Mouse (Mus musculus): ENCODE data around the gene Vac14. TPM values are rescaled to one million over a fixed set of nuclear protein-coding genes. Genes with fewer than 3 reads are reported as not detected.

Vac14 gene
- polyA plus RNA-seq, 1 experiment from 2014 or later, result 25.2 TPM

DNA sequence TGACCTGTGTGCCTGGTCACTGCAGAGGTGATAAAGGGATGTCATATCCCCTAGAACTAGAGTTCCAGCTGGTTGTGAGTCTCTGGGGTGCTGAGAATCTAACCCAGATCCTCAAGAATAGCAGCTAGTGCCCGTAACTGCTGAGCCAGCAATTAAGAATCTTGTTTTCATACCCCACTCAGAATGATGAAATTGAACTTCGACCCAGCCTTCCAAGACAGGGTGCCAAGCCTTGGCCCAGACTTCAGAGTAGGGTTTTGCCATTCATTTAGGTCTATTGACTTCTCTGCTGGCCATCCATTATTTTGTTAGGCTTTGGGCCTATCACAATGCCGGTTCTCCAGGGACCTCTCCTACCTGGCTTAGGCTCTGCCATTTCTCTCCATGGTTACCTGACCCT lies 15.4 kb downstream of the Vac14 start:
- peaks cover 48% of the 10 kb centered on the region for H3K36me3 ChIP-seq (ENCODE audit: insufficient read depth)

DNA sequence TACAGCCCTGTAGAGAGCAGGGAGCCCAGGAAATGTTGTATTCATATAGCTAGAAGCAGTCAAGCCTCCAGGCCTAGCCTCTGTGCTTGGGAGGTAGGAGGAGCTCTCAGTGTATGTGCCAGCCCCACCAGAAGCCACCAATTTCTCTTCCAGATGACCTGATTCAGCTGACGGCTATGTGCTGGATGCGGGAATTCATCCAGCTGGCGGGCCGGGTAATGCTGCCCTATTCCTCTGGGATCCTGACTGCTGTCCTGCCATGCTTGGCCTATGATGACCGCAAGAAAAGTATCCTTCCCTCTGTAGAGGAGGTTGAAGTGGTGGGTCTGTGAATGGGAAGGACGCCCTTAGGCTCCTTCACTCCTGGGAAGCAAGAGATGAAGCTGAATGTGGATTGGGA lies 17.8 kb downstream of the Vac14 start:
- H3K36me3 ChIP-seq (ENCODE audit: insufficient read depth), result peaks cover 48% of the 10 kb centered on the region
- H3K4me1 ChIP-seq (ENCODE audit: insufficient read depth), result no peaks in the 10 kb centered on the region
- no peak for TF ChIP-seq CTCF (IDR thresholded peaks at IDR 0.05; ENCODE audit: low read depth)
- H3K4me3 ChIP-seq (ENCODE audit: low read depth, low read length), result no peak overlapping the region
- WGBS, result 86% methylated on average over 6 of the region's 6 CpGs
- no peak for DNase-seq
- H3K9me3 ChIP-seq (ENCODE audit: low read depth, low read length), result no peaks in the 10 kb centered on the region
- no peaks in the 10 kb centered on the region for H3K27me3 ChIP-seq (ENCODE audit: insufficient read depth, low read length)
- ATAC-seq (ENCODE audit: insufficient read depth), result no peak
- no peak overlapping the region for H3K4me2 ChIP-seq
- no peak overlapping the region for H3K9ac ChIP-seq
- no peak overlapping the region for H3K27ac ChIP-seq (ENCODE audit: low read depth)

More for the DNA sequence above, 15.4 kb downstream of the Vac14 start:
- 91% methylated on average over 3 of the region's 3 CpGs for WGBS
- Histone ChIP-seq H3K9me3 (ENCODE audit: low read depth, low read length) (no peaks in the 10 kb centered on the region), H3K4me2 (no peak overlapping the region), H3K27me3 (ENCODE audit: insufficient read depth, low read length) (no peaks in the 10 kb centered on the region), H3K4me1 (ENCODE audit: insufficient read depth) (no peaks in the 10 kb centered on the region), H3K27ac (ENCODE audit: low read depth) (no peak overlapping the region), H3K4me3 (ENCODE audit: low read depth, low read length) (no peak overlapping the region), H3K9ac (no peak overlapping the region)
- DNase-seq, result no peak
- ATAC-seq (ENCODE audit: insufficient read depth), result no peak
- no peak for TF ChIP-seq CTCF (IDR thresholded peaks at IDR 0.05; ENCODE audit: low read depth)

DNA sequence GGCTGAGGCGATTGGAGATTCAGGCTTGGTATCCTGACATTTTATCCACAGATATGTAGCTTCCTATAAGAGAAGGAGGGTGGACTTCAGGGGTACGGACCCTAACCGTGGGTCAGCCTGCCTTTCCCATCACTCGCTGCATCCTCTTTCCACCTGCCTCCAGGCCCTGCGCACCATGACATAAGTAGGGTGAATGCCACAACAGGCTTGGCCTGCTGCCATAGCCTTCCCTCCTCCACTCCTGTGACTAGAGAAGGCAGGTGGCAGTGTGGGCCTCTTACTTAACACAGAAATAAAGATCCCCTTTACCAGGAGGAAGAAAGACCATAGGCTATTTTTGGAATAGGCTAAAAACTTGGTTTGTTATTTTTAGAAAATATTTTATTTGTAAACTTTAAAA lies 23.9 kb downstream of the Vac14 start:
- WGBS, result 92% methylated on average over 5 of the region's 5 CpGs
- Histone ChIP-seq H3K9ac (no peak overlapping the region), H3K4me3 (ENCODE audit: low read depth, low read length) (no peak overlapping the region), H3K27me3 (ENCODE audit: insufficient read depth, low read length) (no peaks in the 10 kb centered on the region), H3K27ac (ENCODE audit: low read depth) (no peak overlapping the region), H3K4me2 (no peak overlapping the region), H3K4me1 (ENCODE audit: insufficient read depth) (no peaks in the 10 kb centered on the region), H3K36me3 (ENCODE audit: insufficient read depth) (peaks cover 24% of the 10 kb centered on the region; the same call in 1 of the 2 replicates), H3K9me3 (ENCODE audit: low read depth, low read length) (no peaks in the 10 kb centered on the region)
- no peak for TF ChIP-seq CTCF (IDR thresholded peaks at IDR 0.05; ENCODE audit: low read depth)
- no peak for ATAC-seq (ENCODE audit: insufficient read depth)
- DNase-seq, result no peak

DNA sequence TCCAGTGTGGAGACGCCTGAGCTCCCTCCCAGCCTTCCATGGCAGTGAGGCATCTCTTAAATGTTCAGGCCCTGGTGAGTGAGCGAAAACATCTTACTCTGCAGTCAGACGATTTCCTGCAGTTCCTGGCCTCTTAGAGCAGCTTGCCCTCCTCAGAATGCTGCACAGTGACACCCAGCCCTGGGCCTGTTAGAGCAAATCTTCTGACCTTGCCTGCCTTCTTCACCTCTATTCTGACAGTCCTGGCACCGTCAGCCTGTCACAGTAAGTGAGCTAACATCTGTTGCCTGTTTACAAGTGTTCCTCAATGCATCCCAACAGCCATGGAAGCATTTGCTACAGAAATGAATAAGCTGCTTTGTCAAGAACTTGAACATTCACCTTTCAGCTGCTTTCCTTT lies 24.8 kb downstream of the Vac14 start:
- no peaks in the 10 kb centered on the region for H3K9me3 ChIP-seq (ENCODE audit: low read depth, low read length)
- H3K4me2 ChIP-seq, result no peak overlapping the region
- TF ChIP-seq CTCF (IDR thresholded peaks at IDR 0.05; ENCODE audit: low read depth), result no peak
- H3K27ac ChIP-seq (ENCODE audit: low read depth), result no peak overlapping the region; the same call in 1 of the 2 replicates
- DNase-seq (peak; percentile 75), ATAC-seq (ENCODE audit: insufficient read depth) (peak; percentile 82)
- no peak overlapping the region for H3K4me3 ChIP-seq (ENCODE audit: low read depth, low read length)
- H3K36me3 ChIP-seq (ENCODE audit: insufficient read depth), result peaks cover 21% of the 10 kb centered on the region; the same call in 1 of the 2 replicates
- no peak overlapping the region for H3K9ac ChIP-seq
- WGBS, result 45% methylated on average over 4 of the region's 4 CpGs
- no peaks in the 10 kb centered on the region for H3K27me3 ChIP-seq (ENCODE audit: insufficient read depth, low read length)
- H3K4me1 ChIP-seq (ENCODE audit: insufficient read depth), result no peaks in the 10 kb centered on the region

DNA sequence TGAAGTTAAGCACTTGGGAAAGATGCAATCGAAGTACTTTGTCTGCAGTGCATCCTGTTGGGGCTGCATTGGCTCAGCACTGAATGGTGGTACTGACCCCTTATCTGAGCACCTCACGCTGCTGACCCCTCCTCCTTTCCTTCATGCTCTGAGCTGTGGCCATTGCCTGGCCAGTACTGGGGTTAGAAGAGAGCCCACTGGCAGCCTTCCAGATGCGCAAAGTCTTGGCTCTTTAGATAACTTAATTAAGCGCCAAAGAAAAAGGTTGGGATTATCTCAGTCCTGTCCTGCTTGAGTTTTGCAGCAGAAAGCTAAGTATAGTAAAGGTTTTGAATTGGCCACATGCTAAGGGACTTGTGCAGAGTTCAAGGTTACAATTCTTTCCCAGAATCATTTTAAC lies 26.0 kb downstream of the Vac14 start:
- no peak overlapping the region for H3K27ac ChIP-seq (ENCODE audit: low read depth)
- peaks cover 24% of the 10 kb centered on the region; the same call in 1 of the 2 replicates for H3K36me3 ChIP-seq (ENCODE audit: insufficient read depth)
- H3K4me1 ChIP-seq (ENCODE audit: insufficient read depth), result no peaks in the 10 kb centered on the region
- TF ChIP-seq CTCF (IDR thresholded peaks at IDR 0.05; ENCODE audit: low read depth), result no peak
- H3K4me2 ChIP-seq, result no peak overlapping the region
- no peak overlapping the region for H3K9ac ChIP-seq
- 65% methylated on average over 4 of the region's 4 CpGs for WGBS
- H3K27me3 ChIP-seq (ENCODE audit: insufficient read depth, low read length), result no peaks in the 10 kb centered on the region
- H3K9me3 ChIP-seq (ENCODE audit: low read depth, low read length), result no peaks in the 10 kb centered on the region
- no peak overlapping the region for H3K4me3 ChIP-seq (ENCODE audit: low read depth, low read length)
- no peak for DNase-seq
- no peak for ATAC-seq (ENCODE audit: insufficient read depth)

DNA sequence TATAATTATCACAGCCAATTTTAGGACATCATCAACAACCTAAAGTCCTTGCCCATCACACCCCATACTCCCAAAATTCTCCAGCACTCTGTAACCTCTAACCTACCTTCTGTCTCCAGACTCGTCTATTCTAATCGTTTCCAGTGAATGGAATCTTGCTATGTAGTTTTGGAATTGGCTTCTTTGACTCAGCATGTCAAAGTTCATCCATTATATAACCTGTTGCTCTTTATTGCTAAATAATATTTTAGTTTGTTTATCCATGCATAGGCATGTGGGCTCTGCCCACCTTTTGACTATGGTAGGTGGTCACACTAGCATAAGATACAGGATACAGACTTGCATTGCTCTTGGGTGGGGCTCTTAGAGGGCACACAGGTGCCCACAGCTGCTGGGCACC lies 26.5 kb downstream of the Vac14 start:
- no peak overlapping the region for H3K4me3 ChIP-seq (ENCODE audit: low read depth, low read length)
- no peak for ATAC-seq (ENCODE audit: insufficient read depth)
- H3K27ac ChIP-seq (ENCODE audit: low read depth), result no peak overlapping the region
- H3K4me2 ChIP-seq, result no peak overlapping the region
- peaks cover 28% of the 10 kb centered on the region; the same call in 1 of the 2 replicates for H3K36me3 ChIP-seq (ENCODE audit: insufficient read depth)
- TF ChIP-seq CTCF (IDR thresholded peaks at IDR 0.05; ENCODE audit: low read depth), result no peak
- H3K9me3 ChIP-seq (ENCODE audit: low read depth, low read length), result no peaks in the 10 kb centered on the region
- no peaks in the 10 kb centered on the region for H3K27me3 ChIP-seq (ENCODE audit: insufficient read depth, low read length)
- 87% methylated on average over 2 of the region's 2 CpGs for WGBS
- no peak for DNase-seq
- no peaks in the 10 kb centered on the region for H3K4me1 ChIP-seq (ENCODE audit: insufficient read depth)
- H3K9ac ChIP-seq, result no peak overlapping the region

DNA sequence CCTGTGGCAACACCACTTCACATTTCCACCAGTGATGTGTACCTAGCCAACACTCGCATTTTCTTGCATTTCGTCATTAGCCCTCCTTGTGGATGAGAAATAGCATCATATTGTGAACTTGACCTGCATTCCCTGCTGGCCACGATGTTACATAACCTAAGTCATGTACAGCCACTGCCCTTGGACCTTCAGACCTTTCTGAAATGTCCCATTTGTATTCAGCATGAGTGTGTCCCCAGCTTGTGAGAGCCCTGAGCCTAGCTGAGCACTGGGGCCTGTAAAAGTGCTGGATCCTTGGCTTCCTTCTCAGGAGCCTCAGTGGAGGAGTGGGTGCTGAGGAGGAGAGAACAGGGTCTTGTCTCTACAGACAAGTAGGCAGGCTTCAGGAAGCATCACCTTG lies 27.0 kb downstream of the Vac14 start:
- 85% methylated on average over 3 of the region's 3 CpGs for WGBS
- no peak for TF ChIP-seq CTCF (IDR thresholded peaks at IDR 0.05; ENCODE audit: low read depth)
- Histone ChIP-seq H3K9me3 (ENCODE audit: low read depth, low read length) (no peaks in the 10 kb centered on the region), H3K9ac (no peak overlapping the region), H3K4me1 (ENCODE audit: insufficient read depth) (no peaks in the 10 kb centered on the region), H3K4me2 (no peak overlapping the region), H3K27me3 (ENCODE audit: insufficient read depth, low read length) (no peaks in the 10 kb centered on the region), H3K4me3 (ENCODE audit: low read depth, low read length) (no peak overlapping the region), H3K27ac (ENCODE audit: low read depth) (no peak overlapping the region), H3K36me3 (ENCODE audit: insufficient read depth) (peaks cover 29% of the 10 kb centered on the region; the same call in 1 of the 2 replicates)
- ATAC-seq (ENCODE audit: insufficient read depth) (no peak), DNase-seq (no peak)

DNA sequence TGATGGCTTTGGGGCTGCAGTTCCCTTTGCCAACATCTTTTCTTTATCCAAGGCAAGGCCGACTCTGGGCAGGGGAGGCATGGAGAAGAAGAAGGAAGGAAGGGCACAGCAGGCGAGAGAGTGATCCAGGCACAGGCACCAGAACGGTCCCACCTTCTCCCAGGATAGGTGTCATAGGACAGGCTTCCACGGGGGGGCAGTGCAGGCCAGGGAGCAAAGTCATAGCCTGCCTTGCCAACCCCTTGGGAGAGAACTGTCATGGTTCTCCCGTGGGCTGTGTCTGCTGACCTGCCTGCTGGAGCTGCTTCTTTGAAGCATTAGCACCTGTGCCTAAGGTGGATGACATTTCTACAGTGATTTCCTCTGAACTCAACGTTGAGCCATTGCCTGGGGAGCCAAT lies 27.7 kb downstream of the Vac14 start:
- 24% methylated on average over 6 of the region's 6 CpGs for WGBS
- TF ChIP-seq CTCF (IDR thresholded peaks at IDR 0.05; ENCODE audit: low read depth), result peak; percentile 95
- no peak overlapping the region for H3K27ac ChIP-seq (ENCODE audit: low read depth)
- peaks cover 29% of the 10 kb centered on the region; the same call in 1 of the 2 replicates for H3K36me3 ChIP-seq (ENCODE audit: insufficient read depth)
- no peak overlapping the region for H3K9ac ChIP-seq
- ATAC-seq (ENCODE audit: insufficient read depth), result peak; percentile 81
- H3K4me2 ChIP-seq, result no peak overlapping the region
- no peaks in the 10 kb centered on the region for H3K9me3 ChIP-seq (ENCODE audit: low read depth, low read length)
- peak; percentile 85 for DNase-seq
- no peaks in the 10 kb centered on the region for H3K27me3 ChIP-seq (ENCODE audit: insufficient read depth, low read length)
- H3K4me3 ChIP-seq (ENCODE audit: low read depth, low read length), result no peak overlapping the region
- H3K4me1 ChIP-seq (ENCODE audit: insufficient read depth), result no peaks in the 10 kb centered on the region
